Mouse (Mus musculus): ENCODE results near the gene Msh2. TPM values are rescaled to one million over a fixed set of nuclear protein-coding genes. Genes with fewer than 3 reads are reported as not detected.

The Msh2 gene
- polyA plus RNA-seq, 1 experiment from 2014 or later: 59.5 TPM

Other genes with a start within 250 kb of the Msh2 start
- not detected in 2 replicates for gene Stpg4, start 244.6 kb upstream of the Msh2 start, polyA plus RNA-seq (2015; fragmentation: Nextera tagmentation; extraction: Ambion mirVana)
- gene Calm2, start 225.4 kb upstream of the Msh2 start, polyA plus RNA-seq (2015; fragmentation: Nextera tagmentation; extraction: Ambion mirVana): 1,041 and 1,116 TPM in 2 replicates
- gene Epcam, start 36.4 kb upstream of the Msh2 start, polyA plus RNA-seq (2015; fragmentation: Nextera tagmentation; extraction: Ambion mirVana): 1,152 and 1,162 TPM in 2 replicates
- not detected in 2 replicates for gene Kcnk12, start 125.7 kb downstream of the Msh2 start, polyA plus RNA-seq (2015; fragmentation: Nextera tagmentation; extraction: Ambion mirVana)
- not detected in 2 replicates for gene Rpl36-ps4, start 248.6 kb downstream of the Msh2 start, polyA plus RNA-seq (2015; fragmentation: Nextera tagmentation; extraction: Ambion mirVana)